Mouse (Mus musculus): ENCODE data around the gene Irf2. TPM values are rescaled to one million over a fixed set of nuclear protein-coding genes. Genes with fewer than 3 reads are reported as not detected.

The Irf2 gene
- total RNA-seq (2021): 10 to 100 TPM; 43.6 to 44.5 TPM
- long read RNA-seq, experiment 1, transcript Irf2-201 (9 exons, 2,497 nt): major isoform, 18 of 22 reads
- long read RNA-seq, experiment 1, partial matches to known transcripts: 2 of 22 reads
- long read RNA-seq, experiment 1, other reads (novel, unspliced or antisense): 2 of 22 reads
- long read RNA-seq, experiment 2, transcript Irf2-201 (9 exons, 2,497 nt): major isoform, 17 of 27 reads
- long read RNA-seq, experiment 2, partial matches to known transcripts: 3 of 27 reads
- long read RNA-seq, experiment 2, other reads (novel, unspliced or antisense): 7 of 27 reads

DNA sequence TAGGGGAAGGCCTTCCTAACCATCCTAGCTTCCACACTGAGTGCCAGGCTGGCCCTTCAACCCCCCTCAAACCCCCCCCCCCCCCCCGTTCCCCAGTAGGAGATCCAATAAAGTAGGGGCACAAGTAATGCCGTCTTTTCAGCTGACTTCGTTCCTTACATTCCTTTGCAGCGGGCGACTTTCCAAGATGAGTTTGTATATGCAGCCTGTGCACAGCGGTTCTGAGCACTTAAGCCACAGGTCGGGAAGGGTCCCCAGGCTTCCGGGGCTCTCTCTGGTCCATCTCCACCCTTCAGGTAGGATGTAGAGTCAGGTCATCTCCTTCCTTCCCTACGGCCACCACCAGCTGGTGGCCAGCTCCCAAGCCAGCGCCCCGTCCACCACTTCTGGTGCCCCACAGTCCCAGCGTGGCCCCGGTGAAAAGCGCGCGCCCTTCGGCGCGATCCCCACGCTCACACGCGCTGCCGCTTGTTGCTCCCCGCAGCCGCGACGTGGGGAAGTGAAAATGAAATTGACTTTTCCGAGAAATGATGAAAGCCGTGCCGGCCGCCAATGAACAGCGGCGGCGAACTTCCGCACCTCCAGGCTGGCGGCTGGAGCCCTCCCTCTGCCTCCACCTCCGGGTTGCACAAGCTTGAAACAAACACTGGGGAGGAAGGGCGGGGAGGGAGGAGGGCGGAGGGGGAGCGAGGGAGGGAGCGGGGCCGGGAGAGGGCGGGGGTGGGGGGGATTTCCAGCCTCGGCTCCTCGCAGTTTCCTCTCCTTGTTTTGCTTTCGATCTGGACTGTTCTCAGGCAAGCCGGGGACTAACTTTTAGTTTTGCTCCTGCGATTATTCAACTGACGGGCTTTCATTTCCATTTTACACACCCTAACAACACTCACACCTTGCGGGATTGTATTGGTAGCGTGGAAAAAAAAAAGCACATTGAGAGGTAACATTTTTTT, at the start of gene Irf2:
TSS of gene Irf2 (plus strand) at position 730 of the 947 bp plus-strand sequence.
- intact Hi-C loops (cut with DNase I): loop anchor here (2.0 to 5.0 kb wide), 3 partner anchors 47 to 196 kb away; no protein-coding TSS in a partner anchor
- DNase-seq: peak; percentile 86 to 89

DNA sequence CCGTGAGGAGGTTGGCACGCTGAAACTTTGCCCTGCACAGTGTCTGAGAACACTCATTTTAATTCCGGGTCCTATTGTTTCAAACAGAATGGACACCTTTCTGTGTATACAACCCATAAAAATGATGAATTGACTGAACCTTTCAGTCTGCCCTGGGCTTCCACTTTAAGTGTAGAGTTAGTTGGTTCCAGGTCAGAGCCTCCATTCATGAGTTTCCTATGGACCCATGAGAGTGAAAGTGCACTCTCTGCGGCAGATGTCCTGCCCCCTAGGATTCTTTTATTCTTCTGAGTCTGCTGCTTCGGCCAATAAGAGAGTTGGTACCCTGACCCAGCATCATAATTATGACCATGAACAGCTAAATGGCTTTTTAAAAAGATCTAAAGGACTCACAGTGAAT, 49.4 kb upstream of the Irf2 start:
- DNase-seq: no peak
- intact Hi-C loops (cut with DNase I): loop anchor here (5.0 kb wide), 1 partner anchor 47 kb away; the partner anchor contains the start of gene Irf2

DNA sequence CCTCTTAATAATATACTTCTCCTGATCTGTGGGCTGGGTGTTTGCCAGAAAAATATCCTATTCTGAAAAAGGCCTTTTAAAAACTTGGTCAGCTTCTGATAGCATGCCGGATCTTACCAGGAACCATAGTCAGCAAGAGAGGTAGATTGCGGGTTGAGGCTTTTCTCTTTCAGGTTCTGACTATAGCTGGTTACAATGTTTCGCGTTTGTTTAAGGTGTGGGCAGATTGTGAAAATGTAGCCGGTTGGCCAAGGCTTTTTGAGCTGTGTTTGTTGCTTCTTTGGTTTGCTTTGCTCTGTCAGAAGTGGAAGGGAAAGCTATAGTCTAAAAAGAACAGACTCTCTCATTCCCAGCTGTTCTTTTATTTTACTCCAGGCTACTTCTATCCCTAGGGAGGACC, 49.0 kb upstream of the Irf2 start:
- DNase-seq: no peak
- intact Hi-C loops (cut with DNase I): loop anchor here (5.0 kb wide), 1 partner anchor 47 kb away; the partner anchor contains the start of gene Irf2

DNA sequence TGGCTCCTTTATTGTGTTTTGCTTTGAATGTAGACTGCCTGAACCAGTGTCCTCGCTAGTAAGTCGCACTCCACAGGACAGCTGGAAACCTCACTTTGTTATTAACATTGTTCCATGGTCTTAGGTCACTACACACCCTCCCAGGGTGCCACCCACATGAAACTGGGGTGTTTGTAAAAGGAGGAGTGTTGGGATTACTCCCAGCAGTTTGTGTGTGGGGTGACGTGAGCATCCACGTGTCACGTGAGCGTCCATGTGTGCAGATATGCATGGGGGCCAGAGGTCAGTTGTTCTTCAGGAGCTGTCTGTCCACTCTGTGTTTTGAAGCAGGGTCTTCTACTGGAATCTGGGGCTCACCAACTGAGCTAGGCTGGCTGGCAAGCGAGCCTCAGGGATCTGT, 48.2 kb upstream of the Irf2 start:
- no peak for DNase-seq
- intact Hi-C loops (cut with DNase I): loop anchor here (5.0 kb wide), 1 partner anchor 46 kb away; the partner anchor contains the start of gene Irf2

DNA sequence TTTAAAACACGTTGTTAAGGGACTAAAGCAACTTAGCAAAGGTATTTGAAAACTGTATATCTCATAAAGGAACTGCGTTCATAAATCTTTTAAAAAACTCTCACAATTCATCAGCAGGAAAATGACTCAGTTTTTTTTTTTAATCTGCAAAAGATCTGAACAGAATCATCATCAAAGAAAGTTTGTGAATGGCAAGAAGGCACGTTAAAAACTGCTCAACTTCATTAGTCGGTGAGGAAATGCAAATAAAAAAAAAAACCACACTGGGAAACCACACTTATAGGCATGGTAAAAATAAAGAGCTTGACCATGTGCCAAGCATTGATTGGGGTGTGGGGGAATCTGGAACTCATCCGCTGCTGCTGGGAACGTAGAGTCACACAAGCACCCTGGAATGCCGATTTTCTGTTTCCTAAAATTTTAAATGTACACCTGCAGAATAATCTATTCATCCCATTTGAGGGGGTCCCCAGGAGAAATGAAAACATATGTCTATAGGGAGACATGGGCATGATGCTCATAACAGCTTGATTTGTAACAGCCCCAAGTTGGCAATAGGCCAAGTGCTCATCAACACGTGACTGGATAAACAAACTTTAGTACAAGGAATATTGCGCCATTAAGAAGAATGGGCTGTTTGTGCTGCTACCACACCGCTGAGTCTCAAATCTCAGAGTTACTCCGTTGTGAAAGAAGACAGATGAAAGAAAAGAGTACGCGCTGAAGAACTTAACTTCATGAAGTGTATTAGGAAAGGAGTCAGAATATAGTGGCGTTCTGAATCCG, 43.1 kb upstream of the Irf2 start:
- no peak for DNase-seq
- intact Hi-C loops (cut with DNase I): no loop called here

DNA sequence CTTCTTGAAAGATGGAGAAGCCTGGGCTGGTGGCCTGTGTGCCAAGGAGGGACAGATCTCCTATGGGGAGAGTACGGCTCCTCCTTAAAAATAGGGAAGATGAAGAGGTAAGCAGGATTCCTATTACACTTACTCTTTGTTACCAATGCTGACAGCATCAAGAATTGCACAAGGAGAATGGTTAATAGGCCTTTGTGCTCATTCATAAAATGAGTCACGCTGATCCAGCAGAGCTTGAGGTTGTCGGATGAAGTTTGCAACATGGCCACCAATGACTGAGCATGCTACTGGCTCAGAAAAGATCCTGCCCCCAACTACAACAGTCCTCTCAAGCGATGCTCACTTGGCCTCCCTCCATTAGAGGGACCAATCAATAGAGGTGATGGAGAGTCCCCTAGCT, 42.0 kb upstream of the Irf2 start:
- DNase-seq: no peak

DNA sequence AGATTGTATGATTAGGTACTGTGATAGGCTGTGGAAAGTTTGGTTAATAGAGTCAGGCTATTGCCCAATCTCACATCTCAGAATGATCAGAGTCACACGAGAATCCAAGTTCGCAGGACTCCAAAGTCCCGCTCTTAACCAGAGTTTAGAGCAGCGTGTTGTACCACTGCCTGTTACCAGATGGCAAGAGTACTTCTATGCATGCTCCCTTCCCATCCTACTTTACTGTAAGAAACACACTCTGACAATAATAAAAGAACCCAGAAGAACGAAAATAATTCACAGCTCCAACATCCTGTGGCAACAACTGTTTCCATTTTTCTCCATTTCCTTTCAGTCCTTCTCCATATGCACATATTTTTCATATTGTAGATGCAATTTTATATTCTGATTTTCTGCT, 41.4 kb upstream of the Irf2 start:
- intact Hi-C loops (cut with DNase I): no loop called here
- no peak for DNase-seq

More for the DNA sequence above, 42.0 kb upstream of the Irf2 start:
- intact Hi-C loops (cut with DNase I): no loop called here

DNA sequence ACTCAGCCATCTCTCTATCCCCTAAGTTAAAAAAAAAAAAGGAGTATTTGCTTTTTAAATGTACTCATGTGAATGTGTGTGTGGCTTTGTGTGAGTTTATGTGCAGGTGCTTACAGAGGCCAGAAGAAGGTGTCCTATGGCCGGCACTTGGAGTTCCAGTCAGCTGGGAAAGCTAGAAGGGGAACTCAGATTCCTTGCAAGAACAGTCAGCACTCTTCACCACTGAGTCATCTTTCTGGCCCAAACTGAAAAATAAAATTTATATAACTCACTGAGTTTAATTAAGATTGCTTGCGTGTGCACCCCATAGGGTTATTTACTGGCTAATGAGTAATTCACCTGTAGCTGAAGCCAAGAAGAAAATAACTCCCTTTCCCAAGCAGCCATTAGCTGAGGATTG, 34.4 kb upstream of the Irf2 start:
- DNase-seq: no peak
- intact Hi-C loops (cut with DNase I): no loop called here

DNA sequence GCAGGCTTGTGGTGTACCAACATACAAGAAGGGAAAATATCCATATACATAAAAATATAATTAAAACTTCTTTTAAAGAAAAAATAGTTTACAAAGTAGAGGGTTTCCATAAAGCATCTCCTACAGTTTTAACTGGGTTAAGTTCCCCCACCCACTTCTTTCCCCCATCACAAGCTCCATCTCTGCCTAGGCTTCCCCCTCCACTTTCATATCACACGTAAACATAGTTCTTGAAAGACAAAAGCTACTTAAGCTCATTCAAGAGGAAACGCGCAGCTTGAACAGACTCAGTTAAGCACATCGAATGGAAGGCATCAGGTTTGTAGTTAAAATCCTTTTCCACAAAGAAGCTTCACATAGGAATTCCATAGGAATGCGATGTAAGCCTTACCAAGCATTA, 32.8 kb upstream of the Irf2 start:
- no peak for DNase-seq
- intact Hi-C loops (cut with DNase I): no loop called here

DNA sequence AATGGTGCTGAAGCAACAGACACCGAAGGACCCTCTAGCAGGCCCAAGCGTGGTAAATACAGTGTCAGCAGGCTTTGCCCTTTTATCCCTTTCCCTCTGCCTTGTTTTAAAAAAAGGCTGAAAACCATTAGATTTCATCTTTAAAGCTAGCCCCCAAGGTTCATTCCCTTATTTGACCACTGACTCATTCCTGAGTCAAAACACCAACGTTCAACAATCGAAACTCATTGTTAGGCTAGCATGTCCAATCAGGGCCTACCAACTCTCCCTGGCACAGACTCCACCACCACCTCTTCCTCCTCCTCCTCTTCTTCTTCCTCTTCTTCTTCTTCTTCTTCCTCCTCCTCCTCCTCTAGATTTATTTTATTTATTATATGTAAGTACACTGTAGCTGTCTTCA, 30.2 kb upstream of the Irf2 start:
- intact Hi-C loops (cut with DNase I): no loop called here
- DNase-seq: no peak

DNA sequence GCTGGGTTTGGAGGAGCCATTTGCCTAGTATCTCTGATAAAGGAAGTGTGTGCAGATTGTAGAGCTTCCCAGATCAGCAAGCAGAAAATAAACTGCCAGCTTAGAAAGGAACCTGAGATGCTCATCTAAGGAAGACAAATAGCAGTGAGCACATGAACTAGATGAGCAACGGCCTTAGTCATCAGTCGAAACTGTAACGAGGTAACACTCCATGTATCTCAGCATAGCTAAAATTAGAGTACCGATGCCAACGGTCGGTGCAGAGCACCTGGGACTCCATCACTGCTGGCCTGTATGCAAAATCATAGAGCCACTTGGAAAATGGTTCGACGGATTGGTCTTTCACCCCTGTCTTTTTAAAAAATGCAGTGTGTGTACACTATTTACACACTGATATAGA, 29.2 kb upstream of the Irf2 start:
- no peak for DNase-seq
- intact Hi-C loops (cut with DNase I): no loop called here

DNA sequence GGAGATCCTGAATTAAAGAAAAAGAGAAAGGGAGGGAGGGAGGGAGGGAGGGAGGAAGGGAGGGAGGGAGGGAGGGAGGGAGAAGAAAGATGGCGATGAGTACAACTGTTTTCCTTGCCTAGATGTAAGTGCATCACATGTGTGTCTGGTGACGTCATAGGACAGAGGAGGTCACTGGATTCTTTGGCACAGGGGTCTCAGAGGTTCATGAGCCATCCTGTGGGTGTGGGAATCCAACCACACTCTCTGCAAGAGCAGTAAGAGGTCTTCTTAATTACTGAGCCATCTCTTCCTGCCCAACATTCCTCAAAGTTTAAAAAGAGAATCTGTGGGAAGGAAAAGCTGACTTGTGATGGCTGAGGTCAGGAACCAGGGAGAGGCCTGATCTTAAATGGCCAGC, 28.0 kb upstream of the Irf2 start:
- intact Hi-C loops (cut with DNase I): no loop called here
- no peak for DNase-seq

DNA sequence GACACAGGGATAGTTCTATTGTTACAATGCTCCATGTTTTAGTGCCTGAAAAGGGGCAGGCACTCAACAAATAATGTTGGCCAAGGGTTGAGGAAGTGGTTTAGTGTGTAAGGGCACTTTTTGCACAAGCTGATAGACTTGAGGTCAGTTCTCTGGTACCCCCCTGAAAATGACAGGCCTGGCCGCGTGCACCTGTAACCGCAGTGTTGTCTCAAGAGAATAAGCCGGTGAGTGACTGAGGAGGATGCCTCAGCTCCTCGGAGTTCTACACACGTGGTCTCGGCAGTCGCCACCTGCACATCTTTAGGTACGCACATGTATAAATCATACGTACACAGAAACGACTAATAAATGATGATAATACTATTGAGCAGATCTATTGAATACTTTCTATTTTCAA, 26.4 kb upstream of the Irf2 start:
- DNase-seq: no peak

DNA sequence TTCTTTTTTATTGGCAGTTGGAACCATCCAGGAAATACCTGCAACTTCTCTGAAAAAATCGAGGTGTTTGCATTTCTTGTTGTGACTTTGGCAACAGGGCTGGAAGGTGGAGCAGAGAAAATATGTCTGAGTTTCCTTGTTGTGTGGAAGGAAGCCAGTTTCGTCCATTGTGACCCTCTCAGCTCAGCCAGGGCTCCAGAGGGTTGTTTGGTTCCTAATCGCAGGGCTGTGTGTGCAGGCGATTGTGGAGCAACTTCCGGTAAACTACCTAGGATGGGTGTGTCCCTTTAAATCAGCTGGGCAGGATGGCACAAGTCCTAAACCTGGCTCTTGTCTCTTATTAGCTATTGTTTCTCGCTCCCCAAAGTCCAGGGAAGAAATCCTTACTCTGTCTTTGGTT, 25.7 kb upstream of the Irf2 start:
- intact Hi-C loops (cut with DNase I): no loop called here
- peak; percentile 18 to 21 for DNase-seq

More for the DNA sequence above, 26.4 kb upstream of the Irf2 start:
- intact Hi-C loops (cut with DNase I): no loop called here

DNA sequence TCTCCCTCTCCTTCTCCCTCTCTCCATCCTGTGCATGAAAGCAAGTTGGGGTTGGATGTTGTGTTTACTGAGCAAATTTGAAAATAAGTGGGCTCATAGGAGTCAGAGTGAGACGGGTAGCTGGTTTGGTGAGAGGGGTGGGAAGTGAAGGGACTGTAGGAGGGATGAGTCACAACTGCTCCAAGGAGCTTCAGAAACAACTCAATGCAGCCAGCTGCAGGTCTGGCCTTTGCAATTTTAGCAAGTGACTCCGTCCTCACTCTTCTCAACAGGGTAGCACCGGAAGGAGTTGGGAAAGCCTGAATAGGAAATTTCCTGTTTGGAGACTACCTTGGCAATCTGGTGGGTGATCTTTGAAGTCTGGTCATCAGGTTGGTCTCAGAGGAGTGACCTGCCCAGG, 25.1 kb upstream of the Irf2 start:
- intact Hi-C loops (cut with DNase I): no loop called here
- DNase-seq: no peak

DNA sequence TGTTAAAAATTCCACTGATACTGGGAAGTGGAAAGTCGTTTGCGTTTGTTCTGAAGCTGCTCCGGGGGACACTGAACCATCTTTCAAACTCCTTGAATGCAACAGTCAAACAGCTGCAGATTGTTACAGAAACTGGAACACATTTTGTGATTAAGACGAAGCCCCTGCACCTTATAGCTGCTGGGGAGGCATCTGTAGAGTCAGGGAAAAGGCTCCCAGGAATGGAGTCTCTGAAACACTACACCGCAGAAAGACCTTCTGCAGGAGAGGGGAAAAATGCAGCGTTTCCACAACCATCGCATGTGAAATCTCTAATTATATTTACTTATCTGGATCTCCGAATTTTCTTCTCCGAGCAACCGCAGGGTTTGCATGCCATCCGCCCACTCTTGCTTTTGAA, 23.1 kb upstream of the Irf2 start:
- intact Hi-C loops (cut with DNase I): no loop called here
- DNase-seq: no peak

DNA sequence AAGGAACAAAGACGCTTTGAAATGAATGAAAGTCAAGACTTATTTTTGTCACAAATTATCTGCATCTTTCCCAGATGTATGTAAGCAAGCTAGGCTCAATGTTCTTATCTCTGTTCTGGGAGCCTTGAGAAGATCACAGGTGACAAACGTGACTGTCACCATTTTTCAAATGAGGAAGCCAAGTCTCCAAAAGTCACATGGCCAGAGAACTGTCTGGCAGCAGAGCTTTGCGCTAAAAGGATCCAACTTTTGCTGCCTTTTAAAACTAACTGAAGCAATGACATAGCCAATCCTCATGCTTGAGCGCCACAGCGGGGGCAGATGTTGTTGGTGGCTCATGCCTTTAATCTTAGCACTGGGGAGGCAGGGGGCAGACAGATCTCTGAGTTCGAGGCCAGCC, 22.4 kb upstream of the Irf2 start:
- intact Hi-C loops (cut with DNase I): no loop called here
- no peak for DNase-seq

DNA sequence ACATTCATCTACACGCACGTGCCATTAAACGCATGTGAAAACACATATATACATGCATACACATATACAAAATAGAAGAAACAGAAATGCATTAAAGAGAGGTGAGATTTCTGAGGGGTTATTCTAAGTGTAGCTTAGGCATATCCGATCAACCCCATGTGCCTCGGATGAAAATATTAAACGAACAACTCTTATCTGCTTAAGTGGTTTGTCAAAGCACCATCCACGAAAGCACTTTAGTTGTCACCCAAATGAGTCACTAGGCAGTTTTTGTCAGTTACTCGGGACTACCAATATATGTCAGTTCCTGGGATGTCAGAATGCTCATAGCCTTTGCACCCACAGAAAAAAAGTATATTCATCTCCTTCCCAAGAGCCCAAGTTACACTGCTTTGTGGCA, 21.2 kb upstream of the Irf2 start:
- intact Hi-C loops (cut with DNase I): no loop called here

DNA sequence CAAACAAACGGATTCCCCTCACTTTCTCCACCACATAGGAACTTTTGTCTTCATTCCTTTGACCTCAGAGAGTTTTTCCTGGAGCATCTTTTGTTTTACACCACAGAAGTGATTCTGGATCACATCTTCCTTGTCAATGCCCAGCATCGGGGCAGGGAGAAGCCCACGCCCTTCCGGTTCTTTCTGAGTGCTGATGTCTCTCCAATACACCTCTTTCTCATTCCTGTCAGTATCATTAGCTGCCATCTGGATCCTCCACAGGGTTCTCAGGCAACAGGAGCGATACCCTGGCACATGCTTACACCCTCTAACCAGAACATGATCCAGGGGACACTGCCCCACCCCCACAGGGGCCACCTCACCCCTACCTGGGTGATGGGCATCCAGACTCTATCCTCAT, 20.8 kb upstream of the Irf2 start:
- intact Hi-C loops (cut with DNase I): no loop called here
- DNase-seq: no peak

More for the DNA sequence above, 21.2 kb upstream of the Irf2 start:
- DNase-seq: no peak

DNA sequence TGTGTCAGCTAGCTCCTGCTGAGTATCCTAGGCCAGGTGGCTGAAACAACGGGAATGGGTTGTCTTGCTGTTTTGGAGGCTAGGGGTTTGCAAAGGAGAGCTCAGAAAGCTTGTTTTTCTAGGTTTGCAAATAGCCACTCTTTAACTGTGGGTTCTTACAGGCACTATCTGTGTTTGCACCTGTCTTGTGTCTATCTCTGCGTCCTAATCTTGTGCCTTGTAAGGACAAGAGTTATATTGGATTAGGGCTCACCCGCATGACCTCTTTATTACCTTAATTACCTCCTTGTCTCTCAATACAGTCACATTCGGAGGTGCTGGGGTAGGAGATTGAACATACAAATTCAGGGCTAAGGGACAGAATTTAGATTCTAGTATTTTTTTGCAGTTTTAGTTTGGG, 18.9 kb upstream of the Irf2 start:
- DNase-seq: no peak
- intact Hi-C loops (cut with DNase I): no loop called here
